ENCODE assay signal across 9 mouse cellular contexts in the genomic region with DNA sequence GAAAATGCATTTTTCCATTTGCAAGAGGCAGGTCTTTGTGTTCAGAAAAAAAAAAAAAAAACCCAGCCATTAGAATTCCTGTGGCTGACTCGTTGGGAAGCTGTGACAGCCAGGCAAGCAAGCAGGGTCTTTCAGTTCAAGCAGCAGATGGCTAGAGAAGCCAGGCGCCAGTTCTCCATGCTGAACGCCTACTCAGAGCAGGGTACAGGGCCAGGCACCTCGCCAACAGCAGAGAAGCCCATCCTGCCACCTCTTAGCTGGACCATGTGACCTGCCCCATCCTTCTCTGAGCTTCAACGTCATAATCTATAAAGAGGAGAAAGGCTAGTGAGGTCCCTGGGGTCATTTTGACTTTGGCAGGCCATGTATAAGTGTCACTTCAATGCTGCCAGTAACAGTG.
DNase-seq lines count a peak whose midpoint lies in the region; ATAC-seq and TF ChIP-seq lines count a peak whose summit lies in the region.
"Had no signal": no experiment of that assay in that cellular context is flagged by ENCODE, and none has a peak within 500 bp of the region (broad histone marks: within the 10 kb centered on the region; RNA-seq: fewer than 3 reads in every experiment).

No protein-coding gene starts in this region.

- TF ChIP-seq EP300 in lung, postnatal 0 days (IDR thresholded peaks at IDR 0.05): 0 out of 2 replicates have a peak, but pooled peaks have one; percentile 15

- H3K36me3 ChIP-seq in heart, embryonic 13.5 days: no peaks in the 10 kb centered on the region
- 0 out of 2 replicates have a peak, but pooled peaks cover 3% of the 10 kb centered on the region for H3K36me3 ChIP-seq in forebrain, embryonic 16.5 days (ENCODE audit: control insufficient read depth, insufficient read depth)
- H3K36me3 ChIP-seq in lung, postnatal 0 days (ENCODE audit: insufficient read depth, low read length): no peaks in the 10 kb centered on the region
- H3K36me3 ChIP-seq: liver, embryonic 15.5 days had no signal

- H3K9me3 ChIP-seq in heart, embryonic 13.5 days: no peaks in the 10 kb centered on the region
- no peaks in the 10 kb centered on the region for H3K9me3 ChIP-seq in forebrain, embryonic 16.5 days (ENCODE audit: control insufficient read depth, low read length)
- H3K9me3 ChIP-seq in lung, postnatal 0 days (ENCODE audit: low read length): no peaks in the 10 kb centered on the region
- H3K9me3 ChIP-seq: liver, embryonic 15.5 days had no signal

- no peak overlapping the region for H3K9ac ChIP-seq in heart, embryonic 13.5 days
- no peak overlapping the region for H3K9ac ChIP-seq in forebrain, embryonic 16.5 days (replicated peaks; ENCODE audit: low read depth, low read length)
- H3K9ac ChIP-seq in lung, postnatal 0 days (replicated peaks; ENCODE audit: low read depth): no peak overlapping the region
- H3K9ac ChIP-seq: liver, embryonic 15.5 days had no signal

- peak overlapping the region; percentile 55; the same call in 1 of the 2 replicates for H3K27ac ChIP-seq in heart, embryonic 13.5 days (replicated peaks)
- H3K27ac ChIP-seq in forebrain, embryonic 16.5 days (ENCODE audit: low read length): peak overlapping the region; percentile 88
- no peak overlapping the region for H3K27ac ChIP-seq in lung, postnatal 0 days (ENCODE audit: low read length)
- H3K27ac ChIP-seq: liver, embryonic 15.5 days had no signal

- 32% methylated on average over 5 of the region's 5 CpGs for WGBS in heart, embryonic 13.5 days
- 11% methylated on average over 5 of the region's 5 CpGs for WGBS in forebrain, embryonic 16.5 days
- WGBS in lung, postnatal 0 days: 20% methylated on average over 5 of the region's 5 CpGs

- no peak overlapping the region for H3K4me3 ChIP-seq in heart, embryonic 13.5 days
- no peak overlapping the region for H3K4me3 ChIP-seq in forebrain, embryonic 16.5 days (replicated peaks; ENCODE audit: low read length)
- no peak overlapping the region for H3K4me3 ChIP-seq in lung, postnatal 0 days (ENCODE audit: low read depth, low read length)
- H3K4me3 ChIP-seq: liver, embryonic 15.5 days had no signal

- TF ChIP-seq CTCF in lung, postnatal 0 days (IDR thresholded peaks at IDR 0.05): no peak

- H3K4me2 ChIP-seq in heart, embryonic 13.5 days: no peak overlapping the region
- H3K4me2 ChIP-seq in forebrain, embryonic 16.5 days (ENCODE audit: low read length): no peak overlapping the region
- H3K4me2 ChIP-seq in lung, postnatal 0 days (replicated peaks; ENCODE audit: low read depth, low read length): no peak overlapping the region
- H3K4me2 ChIP-seq: liver, embryonic 15.5 days had no signal

- H3K27me3 ChIP-seq in heart, embryonic 13.5 days (replicated peaks): no peaks in the 10 kb centered on the region
- H3K27me3 ChIP-seq in forebrain, embryonic 16.5 days (replicated peaks; ENCODE audit: control insufficient read depth, insufficient read depth, low read length): no peaks in the 10 kb centered on the region
- H3K27me3 ChIP-seq in lung, postnatal 0 days (replicated peaks; ENCODE audit: insufficient read depth, low read length): no peaks in the 10 kb centered on the region

- DNase-seq in heart, adult 11 months: no peak
- peak; percentile 90 for DNase-seq in Muller cell, postnatal 12 days (ENCODE audit: inconsistent ontology term)
- DNase-seq in lung, postnatal 0 days (ENCODE audit: low spot score): peak; percentile 73
- no peak for DNase-seq in gastrocnemius, adult 18-20 months (ENCODE audit: low spot score)
- no peak for DNase-seq in kidney, postnatal 14 days
- no peak for DNase-seq in spleen, adult 12 weeks (ENCODE audit: low spot score)

- H3K4me1 ChIP-seq in heart, embryonic 13.5 days: peaks cover 60% of the 10 kb centered on the region
- H3K4me1 ChIP-seq in forebrain, embryonic 16.5 days (replicated peaks; ENCODE audit: control insufficient read depth, insufficient read depth, low read length): peaks cover 24% of the 10 kb centered on the region
- H3K4me1 ChIP-seq in lung, postnatal 0 days (ENCODE audit: insufficient read depth, low read depth, low read length): no peaks in the 10 kb centered on the region
- H3K4me1 ChIP-seq: liver, embryonic 15.5 days had no signal

- ATAC-seq in heart, embryonic 13.5 days (ENCODE audit: extremely low read depth, insufficient number of reproducible peaks, low FRiP score, low TSS enrichment): no peak
- peak; percentile 81 for ATAC-seq in forebrain, embryonic 16.5 days
- ATAC-seq in lung, postnatal 0 days: peak; percentile 73

Comparison
In these comparisons a context has a peak if more than half of its experiments do, and no peak if none do; other contexts are left out.
1. DNase-seq: peak in Muller cell, postnatal 12 days (single experiment) and lung, postnatal 0 days (single experiment); none in heart, adult 11 months (single experiment), gastrocnemius, adult 18-20 months (single experiment), kidney, postnatal 14 days (single experiment) and spleen, adult 12 weeks (single experiment).